Mouse (Mus musculus): Measurements from ENCODE around the gene Eif2ak4.

The Eif2ak4 gene

GRCm38 (mm10) chr2:118388341-118389335 is at the start of gene Eif2ak4:
Gene Eif2ak4 (plus strand): TSS chr2:118388618.
- DNase-seq (ENCODE audit: low read depth, low spot score) = peak; percentile 98

- no peak for DNase-seq (ENCODE audit: low read depth, low spot score)
Measured at GRCm38 (mm10) chr2:118341295-118341694, 47.1 kb upstream of the Eif2ak4 start.

- DNase-seq (ENCODE audit: low read depth, low spot score) = no peak
Measured at GRCm38 (mm10) chr2:118343897-118344296, 44.5 kb upstream of the Eif2ak4 start.

- DNase-seq (ENCODE audit: low read depth, low spot score) = no peak
Measured at GRCm38 (mm10) chr2:118345535-118345934, 42.9 kb upstream of the Eif2ak4 start.

- no peak for DNase-seq (ENCODE audit: low read depth, low spot score)
Measured at GRCm38 (mm10) chr2:118353498-118353897, 34.9 kb upstream of the Eif2ak4 start.

GRCm38 (mm10) chr2:118353916-118354403 is 34.5 kb upstream of the Eif2ak4 start:
- DNase-seq (ENCODE audit: low read depth, low spot score) = no peak

- no peak for DNase-seq (ENCODE audit: low read depth, low spot score)
Measured at GRCm38 (mm10) chr2:118355138-118355719, 33.2 kb upstream of the Eif2ak4 start.

GRCm38 (mm10) chr2:118371841-118372240 is 16.6 kb upstream of the Eif2ak4 start:
- no peak for DNase-seq (ENCODE audit: low read depth, low spot score)

GRCm38 (mm10) chr2:118372561-118372900 is 15.9 kb upstream of the Eif2ak4 start:
- no peak for DNase-seq (ENCODE audit: low read depth, low spot score)

- DNase-seq (ENCODE audit: low read depth, low spot score) = no peak
Measured at GRCm38 (mm10) chr2:118372901-118373571, 15.4 kb upstream of the Eif2ak4 start, which contains the start of gene Gpr176. Gene Gpr176 (minus strand): TSS chr2:118373419.

GRCm38 (mm10) chr2:118373572-118374279 is 14.7 kb upstream of the Eif2ak4 start:
- DNase-seq (ENCODE audit: low read depth, low spot score) = no peak

GRCm38 (mm10) chr2:118375522-118375921 is 12.9 kb upstream of the Eif2ak4 start:
- DNase-seq (ENCODE audit: low read depth, low spot score) = no peak

GRCm38 (mm10) chr2:118375931-118376330 is 12.5 kb upstream of the Eif2ak4 start:
- no peak for DNase-seq (ENCODE audit: low read depth, low spot score)

GRCm38 (mm10) chr2:118379756-118380155 is 8.7 kb upstream of the Eif2ak4 start:
- DNase-seq (ENCODE audit: low read depth, low spot score) = no peak

GRCm38 (mm10) chr2:118383387-118383786 is 5.0 kb upstream of the Eif2ak4 start:
- DNase-seq (ENCODE audit: low read depth, low spot score) = no peak

GRCm38 (mm10) chr2:118389569-118389968 is 1.2 kb downstream of the Eif2ak4 start:
- DNase-seq (ENCODE audit: low read depth, low spot score) = no peak

- DNase-seq (ENCODE audit: low read depth, low spot score) = no peak
Measured at GRCm38 (mm10) chr2:118390072-118390471, 1.7 kb downstream of the Eif2ak4 start.

- no peak for DNase-seq (ENCODE audit: low read depth, low spot score)
Measured at GRCm38 (mm10) chr2:118391201-118391600, 2.8 kb downstream of the Eif2ak4 start.

GRCm38 (mm10) chr2:118399751-118400150 is 11.3 kb downstream of the Eif2ak4 start:
- DNase-seq (ENCODE audit: low read depth, low spot score) = no peak

- no peak for DNase-seq (ENCODE audit: low read depth, low spot score)
Measured at GRCm38 (mm10) chr2:118401834-118402727, 13.7 kb downstream of the Eif2ak4 start.
